Mouse (Mus musculus): ENCODE results near the gene Noto. TPM values are rescaled to one million over a fixed set of nuclear protein-coding genes. Genes with fewer than 3 reads are reported as not detected.

The Noto gene
- polyA plus RNA-seq, 1 experiment, result not detected

DNA sequence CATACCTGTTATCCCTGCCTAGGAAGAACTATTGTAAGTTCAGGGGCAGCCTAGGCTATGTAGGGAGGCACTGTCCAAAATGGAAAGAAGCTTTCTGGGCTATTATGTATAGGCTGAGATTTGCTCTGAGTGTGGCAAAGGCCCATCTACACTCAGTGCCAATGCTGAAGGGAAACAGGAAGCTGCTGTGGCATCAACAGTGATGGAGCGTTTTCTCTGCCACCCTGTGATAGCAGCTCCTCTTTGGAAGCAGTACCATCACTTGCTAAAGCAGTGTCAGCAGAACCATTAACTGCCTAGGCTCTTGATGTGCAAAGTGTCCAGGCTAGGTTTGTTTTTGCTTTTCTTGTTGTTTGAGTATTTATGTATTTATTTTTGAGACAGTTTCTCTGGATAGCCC lies 12.5 kb downstream of the Noto start:
- Histone ChIP-seq H3K36me3 (ENCODE audit: control insufficient read depth, insufficient read depth) (peaks cover 16% of the 10 kb centered on the region), H3ac (ENCODE audit: control insufficient read depth, insufficient read length) (no peak overlapping the region), H3K4me2 (ENCODE audit: low read depth) (no peak overlapping the region), H3K27me3 (ENCODE audit: control insufficient read depth, insufficient read depth, insufficient read length) (no peaks in the 10 kb centered on the region), H3K79me2 (ENCODE audit: control insufficient read depth, insufficient read depth) (peaks cover 43% of the 10 kb centered on the region), H3K4me3 (no peak overlapping the region)
- TF ChIP-seq REST (IDR thresholded peaks at IDR 0.05; ENCODE audit: insufficient read depth, insufficient read length) (no peak), MAX (IDR thresholded peaks at IDR 0.05; ENCODE audit: low read depth) (no peak), USF1 (IDR thresholded peaks at IDR 0.05; ENCODE audit: low read depth) (no peak), SRF (IDR thresholded peaks at IDR 0.05; ENCODE audit: control insufficient read depth, insufficient read length, low read depth) (no peak), TCF12 (IDR thresholded peaks at IDR 0.05; ENCODE audit: insufficient read depth, poor library complexity, severe bottlenecking) (no peak), POLR2AphosphoS2 (IDR thresholded peaks at IDR 0.05; ENCODE audit: insufficient read length, low read depth) (no peak), E2F4 (IDR thresholded peaks at IDR 0.05; ENCODE audit: insufficient read depth) (no peak), MYOD1 (IDR thresholded peaks at IDR 0.05; ENCODE audit: control insufficient read depth in 1 of 3, insufficient read length in 2 of 3, low read depth in 2 of 3) (no peak), MYOG (IDR thresholded peaks at IDR 0.05; ENCODE audit: control insufficient read depth in 1 of 3, insufficient read depth in 1 of 3, insufficient read length in 2 of 3, low read depth in 2 of 3) (no peak), CEBPB (IDR thresholded peaks at IDR 0.05; ENCODE audit: insufficient read depth, poor library complexity, severe bottlenecking) (no peak), TCF3 (IDR thresholded peaks at IDR 0.05; ENCODE audit: insufficient read length, low read depth) (no peak), POLR2A (IDR thresholded peaks at IDR 0.05; ENCODE audit: insufficient read length, low read depth) (no peak)

DNA sequence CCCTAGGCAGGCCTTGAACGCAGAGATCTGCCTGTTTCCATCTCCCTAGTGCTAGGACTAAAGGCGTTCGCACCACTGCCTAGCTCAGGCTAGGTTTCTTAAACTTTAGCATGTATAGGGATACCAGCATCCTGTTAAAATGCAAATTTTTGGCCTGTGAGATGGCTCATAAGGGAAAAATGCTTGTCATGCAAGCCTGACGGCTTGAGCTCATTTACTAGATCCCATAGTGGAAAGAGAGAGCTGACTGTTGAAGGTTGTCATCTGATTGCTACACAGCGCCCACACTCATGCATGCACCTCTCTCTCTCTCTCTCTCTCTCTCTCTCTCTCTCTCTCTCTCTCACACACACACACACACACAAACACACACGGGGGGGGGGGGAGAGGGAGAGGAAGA lies 12.9 kb downstream of the Noto start:
- peaks cover 43% of the 10 kb centered on the region for H3K79me2 ChIP-seq (ENCODE audit: control insufficient read depth, insufficient read depth)
- TF ChIP-seq E2F4 (IDR thresholded peaks at IDR 0.05; ENCODE audit: insufficient read depth) (no peak), SRF (IDR thresholded peaks at IDR 0.05; ENCODE audit: control insufficient read depth, insufficient read length, low read depth) (no peak)
- no peak overlapping the region for H3K4me3 ChIP-seq
- H3K36me3 ChIP-seq (ENCODE audit: control insufficient read depth, insufficient read depth), result peaks cover 20% of the 10 kb centered on the region
- no peaks in the 10 kb centered on the region for H3K27me3 ChIP-seq (ENCODE audit: control insufficient read depth, insufficient read depth, insufficient read length)
- H3ac ChIP-seq (ENCODE audit: control insufficient read depth, insufficient read length), result no peak overlapping the region
- H3K4me2 ChIP-seq (ENCODE audit: low read depth), result no peak overlapping the region

DNA sequence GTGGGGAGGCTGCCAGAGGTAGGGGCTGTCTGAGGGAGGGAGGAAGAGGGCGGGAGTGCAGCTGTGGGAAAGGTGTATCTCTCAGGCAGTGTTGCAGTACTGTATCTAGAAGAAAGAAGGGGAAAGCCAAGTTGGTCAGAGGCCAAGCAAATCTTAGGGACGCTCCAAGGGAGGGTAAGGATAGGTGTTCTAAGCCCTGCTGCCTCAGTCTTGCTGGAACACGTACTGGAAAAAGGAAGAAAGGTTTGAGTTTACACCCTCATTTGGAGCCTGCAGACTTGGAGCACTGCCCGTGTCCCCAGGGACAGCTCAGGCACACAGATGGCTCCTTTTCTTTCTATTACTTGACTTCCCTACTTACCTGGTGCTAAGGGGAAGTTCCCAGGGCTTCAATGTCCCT lies 17.5 kb downstream of the Noto start:
- Histone ChIP-seq H3K4me2 (ENCODE audit: low read depth) (no peak overlapping the region), H3K27me3 (ENCODE audit: control insufficient read depth, insufficient read depth, insufficient read length) (no peaks in the 10 kb centered on the region), H3K4me3 (no peak overlapping the region), H3ac (ENCODE audit: control insufficient read depth, insufficient read length) (no peak overlapping the region), H3K36me3 (ENCODE audit: control insufficient read depth, insufficient read depth) (peaks cover 28% of the 10 kb centered on the region), H3K79me2 (ENCODE audit: control insufficient read depth, insufficient read depth) (peaks cover 9% of the 10 kb centered on the region)
- no peak for TF ChIP-seq SRF (IDR thresholded peaks at IDR 0.05; ENCODE audit: control insufficient read depth, insufficient read length, low read depth)
- TF ChIP-seq MAX (IDR thresholded peaks at IDR 0.05; ENCODE audit: low read depth), result no peak
- no peak for TF ChIP-seq REST (IDR thresholded peaks at IDR 0.05; ENCODE audit: insufficient read depth, insufficient read length)
- TF ChIP-seq MYOD1 (IDR thresholded peaks at IDR 0.05; ENCODE audit: control insufficient read depth in 1 of 3, insufficient read length in 2 of 3, low read depth in 2 of 3), result no peak
- no peak for TF ChIP-seq TCF3 (IDR thresholded peaks at IDR 0.05; ENCODE audit: insufficient read length, low read depth)
- no peak for TF ChIP-seq POLR2AphosphoS2 (IDR thresholded peaks at IDR 0.05; ENCODE audit: insufficient read length, low read depth)
- TF ChIP-seq MYOG (IDR thresholded peaks at IDR 0.05; ENCODE audit: control insufficient read depth in 1 of 3, insufficient read depth in 1 of 3, insufficient read length in 2 of 3, low read depth in 2 of 3), result no peak
- TF ChIP-seq CEBPB (IDR thresholded peaks at IDR 0.05; ENCODE audit: insufficient read depth, poor library complexity, severe bottlenecking), result no peak
- TF ChIP-seq USF1 (IDR thresholded peaks at IDR 0.05; ENCODE audit: low read depth), result no peak
- no peak for TF ChIP-seq POLR2A (IDR thresholded peaks at IDR 0.05; ENCODE audit: insufficient read length, low read depth)
- TF ChIP-seq E2F4 (IDR thresholded peaks at IDR 0.05; ENCODE audit: insufficient read depth), result no peak
- TF ChIP-seq TCF12 (IDR thresholded peaks at IDR 0.05; ENCODE audit: insufficient read depth, poor library complexity, severe bottlenecking), result no peak

DNA sequence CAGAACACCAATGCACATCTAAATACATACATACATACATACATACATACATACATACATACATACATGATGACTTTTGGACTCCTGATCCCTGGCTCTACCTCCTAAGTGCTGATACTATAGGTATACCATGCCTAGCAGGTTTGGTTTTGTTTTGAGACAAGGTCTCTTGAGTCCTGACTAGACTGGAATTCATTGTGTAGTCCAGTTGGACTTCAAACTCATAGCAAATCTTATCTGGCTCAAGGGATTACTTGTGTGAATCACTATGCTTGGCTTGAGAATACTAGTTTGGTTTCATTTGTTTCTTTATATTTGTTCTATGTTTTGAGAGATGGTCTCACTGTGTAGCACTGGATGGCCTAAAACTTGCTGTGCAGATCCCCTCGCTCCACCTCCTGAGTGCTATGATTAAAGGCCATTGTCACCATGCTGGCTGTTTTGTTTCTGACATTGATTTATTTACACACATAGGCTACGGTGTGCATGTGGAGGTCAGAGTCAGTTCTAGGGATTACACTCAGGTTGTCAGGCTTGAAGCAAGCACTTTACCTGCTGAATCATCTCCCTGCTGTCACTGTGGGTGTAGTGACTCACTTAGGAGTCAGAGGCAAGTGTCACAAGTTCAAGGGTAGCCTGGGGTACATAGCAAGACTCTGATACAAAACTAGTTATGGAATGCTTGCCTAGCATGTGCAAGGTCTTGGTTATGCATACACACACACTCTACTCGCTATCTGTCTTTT lies 20.0 kb downstream of the Noto start:
- Histone ChIP-seq H3K36me3 (ENCODE audit: control insufficient read depth, insufficient read depth) (peaks cover 28% of the 10 kb centered on the region), H3K79me2 (ENCODE audit: control insufficient read depth, insufficient read depth) (no peaks in the 10 kb centered on the region), H3K4me3 (no peak overlapping the region), H3K27me3 (ENCODE audit: control insufficient read depth, insufficient read depth, insufficient read length) (no peaks in the 10 kb centered on the region), H3K4me2 (ENCODE audit: low read depth) (no peak overlapping the region), H3ac (ENCODE audit: control insufficient read depth, insufficient read length) (no peak overlapping the region)
- TF ChIP-seq TCF3 (IDR thresholded peaks at IDR 0.05; ENCODE audit: insufficient read length, low read depth), result no peak
- no peak for TF ChIP-seq MAX (IDR thresholded peaks at IDR 0.05; ENCODE audit: low read depth)
- no peak for TF ChIP-seq CEBPB (IDR thresholded peaks at IDR 0.05; ENCODE audit: insufficient read depth, poor library complexity, severe bottlenecking)
- TF ChIP-seq POLR2AphosphoS2 (IDR thresholded peaks at IDR 0.05; ENCODE audit: insufficient read length, low read depth), result no peak
- no peak for TF ChIP-seq POLR2A (IDR thresholded peaks at IDR 0.05; ENCODE audit: insufficient read length, low read depth)
- no peak for TF ChIP-seq MYOG (IDR thresholded peaks at IDR 0.05; ENCODE audit: control insufficient read depth in 1 of 3, insufficient read depth in 1 of 3, insufficient read length in 2 of 3, low read depth in 2 of 3)
- TF ChIP-seq SRF (IDR thresholded peaks at IDR 0.05; ENCODE audit: control insufficient read depth, insufficient read length, low read depth), result no peak
- no peak for TF ChIP-seq USF1 (IDR thresholded peaks at IDR 0.05; ENCODE audit: low read depth)
- no peak for TF ChIP-seq TCF12 (IDR thresholded peaks at IDR 0.05; ENCODE audit: insufficient read depth, poor library complexity, severe bottlenecking)
- no peak for TF ChIP-seq REST (IDR thresholded peaks at IDR 0.05; ENCODE audit: insufficient read depth, insufficient read length)
- no peak for TF ChIP-seq E2F4 (IDR thresholded peaks at IDR 0.05; ENCODE audit: insufficient read depth)
- TF ChIP-seq MYOD1 (IDR thresholded peaks at IDR 0.05; ENCODE audit: control insufficient read depth in 1 of 3, insufficient read length in 2 of 3, low read depth in 2 of 3), result no peak

All from myocyte (in vitro differentiated cells).